Comparison of ENCODE assay signal across 8 mouse cellular contexts in genomic region chr2:35506311-35507190, GRCm38 (mm10). TPM values are rescaled to one million over a fixed set of nuclear protein-coding genes. Genes with fewer than 3 reads are reported as not detected.
DNase-seq lines count a peak whose midpoint lies in the region; ATAC-seq lines count a peak whose summit lies in the region.

No protein-coding gene starts in this region.

- peak; percentile 47; the same call in 1 of the 2 replicates for ATAC-seq in erythroid progenitor cell, adult 5-6 weeks (replicated peaks; ENCODE audit: low FRiP score, poor library complexity, severe bottlenecking)
- peak; percentile 63 for ATAC-seq in megakaryocyte progenitor cell, adult 5-6 weeks (replicated peaks; ENCODE audit: poor library complexity)

- DNase-seq in right cerebral cortex, adult 18-20 months = peak; percentile 58
- no peak for DNase-seq in right cerebral cortex, postnatal 4 days
- peak; percentile 56 to 69 for DNase-seq in left cerebral cortex, postnatal 14 days (ENCODE audit: low spot score in 2 of 2)
- DNase-seq in yolk sac, embryonic 10.5 days (ENCODE audit: low spot score) = peak; percentile 23
- DNase-seq in adrenal gland, postnatal 10 days = no peak
- no peak for DNase-seq in cerebellum, postnatal 14 days

- intact Hi-C loops in left cerebral cortex, postnatal 14 days (cut with DNase I) = no loop called here

RNA-seq across cellular contexts. Expression of gene Ggta1, which starts 43.5 kb away (rescaled TPM):
- total RNA-seq in erythroid progenitor cell, adult 5-6 weeks (2015; ENCODE audit: low replicate concordance) = 12.2 and 14.4 TPM in 2 replicates
- 6.2 and 6.8 TPM in 2 replicates for total RNA-seq in erythroid progenitor cell, adult 5-6 weeks (2017; ENCODE audit: low replicate concordance)
- 1 to 10 TPM; 2.9 to 3.5 TPM for total RNA-seq in left cerebral cortex, postnatal 14 days (2021)
- 50.8 and 54.4 TPM in 2 replicates for total RNA-seq in megakaryocyte progenitor cell, adult 5-6 weeks (2015)
- total RNA-seq in megakaryocyte progenitor cell, adult 5-6 weeks (2017) = 72.0 and 77.3 TPM in 2 replicates
- 10 to 100 TPM; 15.1 to 16.5 TPM for total RNA-seq in adrenal gland, postnatal 10 days (2021)

RNA-seq across cellular contexts. Expression of gene Dab2ip, which starts 51.5 kb away (rescaled TPM):
- not detected in 2 replicates for total RNA-seq in erythroid progenitor cell, adult 5-6 weeks (2015; ENCODE audit: low replicate concordance)
- 0.15 and 1.2 TPM in 2 replicates for total RNA-seq in erythroid progenitor cell, adult 5-6 weeks (2017; ENCODE audit: low replicate concordance)
- total RNA-seq in left cerebral cortex, postnatal 14 days (2021) = 100 to 1,000 TPM; 155 to 169 TPM
- 3.9 and 4.0 TPM in 2 replicates for total RNA-seq in megakaryocyte progenitor cell, adult 5-6 weeks (2015)
- total RNA-seq in megakaryocyte progenitor cell, adult 5-6 weeks (2017) = 3.0 and 4.1 TPM in 2 replicates
- 10 to 100 TPM; 55.2 to 69.6 TPM for total RNA-seq in adrenal gland, postnatal 10 days (2021)

Comparison
In these comparisons a context has a peak if more than half of its experiments do, and no peak if none do; other contexts are left out.
1. DNase-seq: peak in right cerebral cortex, adult 18-20 months (single experiment), left cerebral cortex, postnatal 14 days (2 of 2) and yolk sac, embryonic 10.5 days (single experiment); none in right cerebral cortex, postnatal 4 days (single experiment), adrenal gland, postnatal 10 days (single experiment) and cerebellum, postnatal 14 days (0 of 2).
2. RNA of gene Dab2ip, which starts 51.5 kb away (total RNA-seq): 155 to 169 TPM in left cerebral cortex, postnatal 14 days and 55.2 to 69.6 TPM in adrenal gland, postnatal 10 days; 3.0 to 4.1 TPM in megakaryocyte progenitor cell, adult 5-6 weeks and 0.15 to 1.2 TPM in erythroid progenitor cell, adult 5-6 weeks; every median in the first group is over 10 times any median in the second.